Mouse (Mus musculus) C2C12 (cell line): ENCODE results near the gene Wdsub1. TPM values are rescaled to one million over a fixed set of nuclear protein-coding genes. Genes with fewer than 3 reads are reported as not detected.

Source experiments
- H3K27me3 ChIP-seq: one replicate; pipeline ENCODE4 v1.6.1; 2011; ENCODE audit not compliant: control insufficient read depth, insufficient read depth, insufficient read length
- H3K36me3 ChIP-seq: one replicate; pipeline ENCODE4 v1.6.1; 2011; ENCODE audit not compliant: control insufficient read depth, insufficient read depth
- H3K4me3 ChIP-seq: one replicate; pipeline ENCODE4 v1.5.1; 2011; ENCODE audit warnings: mild to moderate bottlenecking, control low read depth; ENCODE audit not compliant: poor library complexity, insufficient read depth, severe bottlenecking
- H3K79me2 ChIP-seq: one replicate; pipeline ENCODE4 v1.6.1; 2011; ENCODE audit not compliant: control insufficient read depth, insufficient read depth
- H3K79me3 ChIP-seq: one replicate; pipeline ENCODE4 v1.6.1; 2011; ENCODE audit warnings: low read depth, control low read depth
- H3ac ChIP-seq: one replicate; pipeline ENCODE3; 2011; ENCODE audit warnings: low read depth; ENCODE audit not compliant: control insufficient read depth, insufficient read length
- CEBPB ChIP-seq: IDR thresholded peaks from one replicate; pipeline ENCODE4 v1.6.1; 2011; ENCODE audit warnings: low read depth, mild to moderate bottlenecking, control low read depth, moderate library complexity
- CTCF ChIP-seq: IDR thresholded peaks from one replicate; pipeline ENCODE4 v1.5.1; 2011; ENCODE audit not compliant: control insufficient read depth, insufficient read depth, insufficient read length
- FOSL1 ChIP-seq: IDR thresholded peaks from one replicate; pipeline ENCODE4 v1.8.0; 2011; ENCODE audit warnings: mild to moderate bottlenecking, low read length; ENCODE audit not compliant: poor library complexity, insufficient read depth, severe bottlenecking
- MAX ChIP-seq: IDR thresholded peaks from one replicate; pipeline ENCODE4 v1.6.1; 2011; ENCODE audit warnings: mild to moderate bottlenecking, control low read depth
- MYOD1 ChIP-seq: IDR thresholded peaks from one replicate; pipeline ENCODE4 v1.6.1; 2011; ENCODE audit warnings: low read depth; ENCODE audit not compliant: control insufficient read depth, insufficient read length
- MYOG ChIP-seq: IDR thresholded peaks from one replicate; pipeline ENCODE4 v1.6.1; 2011; ENCODE audit not compliant: control insufficient read depth, insufficient read length; ENCODE audit errors: extremely low read depth
- USF1 ChIP-seq: IDR thresholded peaks from one replicate; pipeline ENCODE4 v1.6.1; 2011; ENCODE audit warnings: low read depth, mild to moderate bottlenecking, control low read depth, moderate library complexity
- polyA plus RNA-seq: library from polyadenylated mRNA; unstranded; fragments of >200 nt; fragmentation: generic; extraction: Trizol; gene quantifications from one replicate; pipeline ENCODE4 v1.2.1, GENCODE M21; 2012; ENCODE audit warnings: missing spikeins

Gene Wdsub1
- polyA plus RNA-seq, 1 experiment, result 20.0 TPM

DNA sequence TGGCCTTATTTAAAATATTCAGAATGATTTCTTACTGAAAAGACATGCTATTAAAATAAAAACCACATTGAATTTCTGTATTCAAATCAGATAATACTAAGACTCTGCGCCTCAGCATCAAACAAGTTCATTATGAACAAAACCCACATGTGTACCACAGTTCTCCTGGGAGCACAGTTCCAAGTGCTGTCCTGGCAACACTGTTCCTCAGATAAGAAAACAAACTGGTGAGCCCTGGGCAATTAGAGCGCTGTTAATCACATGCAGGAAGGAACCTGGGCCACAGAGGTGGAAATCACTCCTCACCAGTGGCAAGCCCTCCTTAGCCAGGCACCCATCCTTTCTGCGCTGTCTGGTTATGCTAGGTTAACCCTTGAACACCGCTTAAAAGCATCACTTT is 5.1 kb downstream of the Wdsub1 start:
- no peaks in the 10 kb centered on the region for H3K79me3 ChIP-seq
- H3K4me3 ChIP-seq, result no peak overlapping the region
- H3K79me2 ChIP-seq, result peaks cover 3% of the 10 kb centered on the region
- no peak overlapping the region for H3ac ChIP-seq
- no peaks in the 10 kb centered on the region for H3K27me3 ChIP-seq
- TF ChIP-seq CTCF (no peak), MYOD1 (no peak), USF1 (no peak), MYOG (no peak)
- H3K36me3 ChIP-seq, result peaks cover 8% of the 10 kb centered on the region

DNA sequence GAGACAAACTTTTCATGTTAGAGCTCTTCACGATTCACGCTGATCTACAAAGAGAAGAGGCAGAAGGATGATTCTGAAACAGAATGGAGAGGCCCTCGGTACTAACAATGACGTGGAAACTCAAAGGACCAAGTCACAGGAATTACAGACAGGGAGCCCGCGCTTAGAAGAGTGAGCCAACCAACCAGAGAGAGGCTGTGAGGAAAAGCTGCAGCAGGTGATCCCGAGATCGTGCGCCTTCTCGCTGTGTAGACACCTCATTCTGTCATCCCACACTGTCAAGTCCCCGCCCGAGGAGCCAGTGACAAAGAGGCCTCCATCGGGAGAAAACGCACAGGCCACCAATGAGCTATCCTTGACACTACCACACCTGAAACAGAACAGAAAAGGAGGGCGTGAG is 5.9 kb downstream of the Wdsub1 start:
- no peak for TF ChIP-seq MYOG
- no peak for TF ChIP-seq USF1
- TF ChIP-seq MAX, result no peak
- TF ChIP-seq CTCF, result no peak
- no peak for TF ChIP-seq CEBPB
- no peak for TF ChIP-seq MYOD1
- TF ChIP-seq FOSL1, result no peak

DNA sequence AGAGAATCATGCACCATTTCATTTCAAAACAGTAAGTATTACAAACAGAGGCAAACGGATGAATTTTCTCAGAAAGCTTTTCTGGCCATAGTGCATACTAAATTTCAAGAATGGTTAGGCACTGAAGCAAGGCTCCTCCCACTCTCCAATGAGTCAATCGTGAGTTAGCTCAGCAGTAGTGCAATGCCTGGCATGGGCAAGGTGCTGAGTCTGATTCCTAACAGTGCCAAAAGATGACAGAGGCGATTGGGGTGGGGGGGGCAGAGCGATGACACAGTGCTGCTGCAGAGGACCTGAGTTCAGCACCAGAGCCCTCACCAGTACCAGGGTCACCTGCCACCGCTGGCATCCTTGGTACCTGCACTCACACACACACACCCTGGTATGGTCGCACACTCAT is 11.9 kb downstream of the Wdsub1 start:
- Histone ChIP-seq H3K27me3 (no peaks in the 10 kb centered on the region), H3ac (no peak overlapping the region), H3K79me3 (no peaks in the 10 kb centered on the region), H3K36me3 (no peaks in the 10 kb centered on the region), H3K79me2 (no peaks in the 10 kb centered on the region), H3K4me3 (no peak overlapping the region)
- TF ChIP-seq FOSL1, result no peak

More for the DNA sequence above, 5.9 kb downstream of the Wdsub1 start:
- H3K4me3 ChIP-seq, result no peak overlapping the region
- no peak overlapping the region for H3ac ChIP-seq
- peaks cover 3% of the 10 kb centered on the region for H3K79me2 ChIP-seq
- no peaks in the 10 kb centered on the region for H3K79me3 ChIP-seq
- peaks cover 8% of the 10 kb centered on the region for H3K36me3 ChIP-seq
- no peaks in the 10 kb centered on the region for H3K27me3 ChIP-seq

DNA sequence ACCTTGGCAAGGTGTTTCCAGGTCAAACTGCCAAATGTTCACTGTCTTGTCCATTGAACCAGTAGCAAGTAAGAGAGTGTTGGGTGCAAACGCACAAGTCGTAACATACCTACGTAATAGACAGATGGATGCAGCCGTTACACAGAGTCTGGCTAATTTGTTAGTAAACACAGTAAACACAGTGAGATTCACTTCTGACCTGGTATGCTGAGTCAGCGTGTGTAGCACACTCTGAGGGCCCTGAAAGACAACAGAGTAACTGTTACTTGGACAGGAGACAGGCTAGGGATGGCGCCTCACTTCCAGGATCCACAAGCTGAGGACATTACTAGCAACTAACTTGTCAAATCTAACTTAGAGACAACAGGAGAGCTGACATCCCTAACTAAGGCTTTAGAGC is 19.8 kb downstream of the Wdsub1 start:
- no peak overlapping the region for H3K4me3 ChIP-seq
- peaks cover 4% of the 10 kb centered on the region for H3K36me3 ChIP-seq
- no peaks in the 10 kb centered on the region for H3K79me3 ChIP-seq
- H3ac ChIP-seq, result no peak overlapping the region
- no peaks in the 10 kb centered on the region for H3K79me2 ChIP-seq
- TF ChIP-seq USF1, result no peak
- no peak for TF ChIP-seq MYOD1
- no peak for TF ChIP-seq CEBPB
- TF ChIP-seq MAX, result no peak
- H3K27me3 ChIP-seq, result no peaks in the 10 kb centered on the region

DNA sequence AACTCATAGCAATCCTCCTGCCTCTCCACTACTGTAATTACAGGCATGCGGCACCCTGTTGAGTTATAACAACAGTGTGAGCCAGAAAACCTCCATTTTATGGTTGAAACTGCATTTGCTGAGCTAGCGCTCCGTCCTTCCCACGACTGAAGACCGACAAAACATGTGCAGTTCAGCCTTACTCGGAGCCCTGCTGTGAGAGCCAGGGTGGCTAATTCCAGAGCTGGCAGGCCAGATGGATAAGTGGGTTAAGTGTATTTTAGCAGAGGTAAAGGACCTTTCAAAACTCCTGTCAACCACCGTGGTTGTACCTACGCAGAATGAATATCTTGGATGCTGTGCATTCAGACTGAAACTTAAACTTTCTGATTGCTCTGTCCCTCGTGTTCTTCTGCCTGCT is 28.0 kb downstream of the Wdsub1 start:
- H3K36me3 ChIP-seq, result peaks cover 7% of the 10 kb centered on the region

DNA sequence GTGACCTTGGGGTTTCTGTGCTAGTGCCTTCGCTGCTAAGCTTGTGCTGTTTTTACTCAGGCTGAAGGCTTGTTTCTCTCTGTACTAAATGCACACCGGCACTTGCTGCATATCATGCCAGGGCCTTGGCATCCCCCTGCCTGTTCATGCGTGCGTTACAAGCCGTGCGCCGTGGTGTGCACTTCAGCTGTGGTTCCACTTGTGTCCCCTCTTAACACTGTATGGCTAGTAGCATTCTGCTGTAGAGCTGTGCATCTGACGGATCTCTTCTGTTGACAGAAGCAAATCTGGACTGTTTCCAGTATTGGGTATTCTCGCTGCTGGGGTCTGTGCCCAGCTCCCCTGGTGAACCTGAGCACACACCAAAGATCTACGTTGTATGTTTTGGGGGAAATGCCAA is 28.8 kb downstream of the Wdsub1 start:
- Histone ChIP-seq H3K36me3 (peaks cover 7% of the 10 kb centered on the region), H3K79me3 (no peaks in the 10 kb centered on the region), H3K27me3 (no peaks in the 10 kb centered on the region), H3ac (no peak overlapping the region), H3K79me2 (no peaks in the 10 kb centered on the region), H3K4me3 (no peak overlapping the region)
- TF ChIP-seq CEBPB (no peak), USF1 (no peak), CTCF (no peak), FOSL1 (no peak), MYOG (no peak), MAX (no peak), MYOD1 (no peak)

More for the DNA sequence above, 28.0 kb downstream of the Wdsub1 start:
- H3K79me3 ChIP-seq, result no peaks in the 10 kb centered on the region
- TF ChIP-seq MYOG (no peak), MYOD1 (no peak), CEBPB (no peak), USF1 (no peak), CTCF (no peak), FOSL1 (no peak), MAX (no peak)
- no peak overlapping the region for H3ac ChIP-seq
- no peaks in the 10 kb centered on the region for H3K79me2 ChIP-seq
- no peak overlapping the region for H3K4me3 ChIP-seq
- H3K27me3 ChIP-seq, result no peaks in the 10 kb centered on the region
